Mouse (Mus musculus) heart, adult 9 months (tissue): ENCODE results near the gene Gm49380.

Experiments used
- DNase-seq, 2 experiments: peaks; one replicate each; pipeline ENCODE4 v3.0.0; 2022; ENCODE audit warnings: low spot score in 2 of 2

Gene Gm49380

GRCm38 (mm10) chr9:44113105-44113789, at the start of gene Gm49380, which contains the start of gene Rnf26:
TSS of gene Gm49380 (minus strand) at chr9:44113500.
TSS of gene Rnf26 (minus strand) at chr9:44113517.
- DNase-seq = peak; percentile 98

GRCm38 (mm10) chr9:44159886-44160285, 46.6 kb upstream of the Gm49380 start:
- DNase-seq = no peak

GRCm38 (mm10) chr9:44147290-44147689, 34.0 kb upstream of the Gm49380 start:
- peak in 1 of 2 experiments; percentile 34 for DNase-seq

GRCm38 (mm10) chr9:44144718-44145060, 31.4 kb upstream of the Gm49380 start:
- no peak for DNase-seq

GRCm38 (mm10) chr9:44144023-44144717, 30.9 kb upstream of the Gm49380 start:
- no peak for DNase-seq

- DNase-seq = no peak
These were observed 30.1 kb upstream of the Gm49380 start for GRCm38 (mm10) chr9:44143421-44143820.

GRCm38 (mm10) chr9:44141951-44142350, 28.7 kb upstream of the Gm49380 start:
- DNase-seq = no peak

GRCm38 (mm10) chr9:44137846-44138245, 24.5 kb upstream of the Gm49380 start:
- DNase-seq = no peak

GRCm38 (mm10) chr9:44135731-44136411, 22.6 kb upstream of the Gm49380 start:
- DNase-seq = no peak

- peak; percentile 40 to 54 for DNase-seq
These were observed 21.8 kb upstream of the Gm49380 start for GRCm38 (mm10) chr9:44134851-44135730.

GRCm38 (mm10) chr9:44134101-44134850, 21.0 kb upstream of the Gm49380 start, which contains the start of gene Mcam:
TSS of gene Mcam (plus strand) at chr9:44134469.
- DNase-seq = peak; percentile 56 to 58

- no peak for DNase-seq
These were observed 20.0 kb upstream of the Gm49380 start for GRCm38 (mm10) chr9:44133287-44133686.

- no peak for DNase-seq
These were observed 18.9 kb upstream of the Gm49380 start for GRCm38 (mm10) chr9:44132200-44132599.

- no peak for DNase-seq
These were observed 17.9 kb upstream of the Gm49380 start for GRCm38 (mm10) chr9:44131276-44131590.

GRCm38 (mm10) chr9:44130581-44131275, 17.4 kb upstream of the Gm49380 start:
- DNase-seq = peak; percentile 56 to 65

- DNase-seq = peak; percentile 90 to 94
These were observed 16.7 kb upstream of the Gm49380 start for GRCm38 (mm10) chr9:44130034-44130433.

GRCm38 (mm10) chr9:44129633-44130032, 16.3 kb upstream of the Gm49380 start:
- DNase-seq = no peak

- DNase-seq = peak in 1 of 2 experiments; percentile 50
These were observed 14.1 kb upstream of the Gm49380 start for GRCm38 (mm10) chr9:44127351-44127801.

- DNase-seq = no peak
These were observed 13.4 kb upstream of the Gm49380 start for GRCm38 (mm10) chr9:44126746-44127145.
